Mouse (Mus musculus) testis, postnatal 10 days (tissue): ENCODE measurements around the gene Plekhj1.

ENCODE experiments used
- DNase-seq: peaks from one replicate; pipeline ENCODE4 v3.0.0; 2021; ENCODE audit warnings: low spot score

The Plekhj1 gene

DNA sequence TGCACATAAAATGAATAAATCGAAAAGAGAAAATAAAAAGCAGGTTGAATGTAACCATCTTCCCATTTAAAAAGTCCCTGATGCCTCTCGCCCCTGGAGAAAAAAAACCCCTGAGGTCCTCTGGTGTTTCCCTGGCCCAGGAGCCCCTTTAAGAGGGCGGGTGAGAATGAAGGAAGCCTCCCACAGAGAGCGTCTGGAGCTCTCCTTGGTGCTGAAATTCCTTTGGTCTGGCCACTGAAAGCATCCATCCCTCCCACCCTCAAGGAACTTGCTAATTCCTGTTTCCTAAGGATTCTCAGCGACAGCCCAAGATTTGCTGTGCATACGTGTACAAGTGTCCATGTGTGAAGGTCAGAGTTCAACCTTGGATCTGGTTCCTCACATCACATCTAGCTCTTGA lies 49.8 kb downstream of the Plekhj1 start:
- DNase-seq = peak; percentile 79

DNA sequence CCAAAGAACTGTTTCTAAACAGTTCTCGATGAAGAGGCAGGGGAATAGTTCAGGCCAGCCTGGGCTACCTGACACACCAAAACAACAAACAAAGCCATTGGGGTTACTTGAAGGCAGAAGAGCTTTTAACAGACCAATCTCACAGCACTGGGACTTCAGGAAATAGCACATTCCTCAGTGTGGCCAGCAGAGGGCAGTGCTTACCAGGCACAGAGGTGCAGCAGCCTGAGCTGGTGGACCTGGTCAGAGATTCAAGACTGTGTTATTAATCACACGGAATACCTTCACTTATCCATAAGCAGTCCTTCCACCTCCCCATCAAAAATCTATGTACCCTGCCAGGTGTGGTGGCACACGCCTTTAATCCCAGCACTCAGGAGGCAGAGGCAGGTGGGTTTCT lies 51.0 kb downstream of the Plekhj1 start:
- peak; percentile 89 for DNase-seq
